ENCODE assay signal across 9 mouse cellular contexts in the genomic region with DNA sequence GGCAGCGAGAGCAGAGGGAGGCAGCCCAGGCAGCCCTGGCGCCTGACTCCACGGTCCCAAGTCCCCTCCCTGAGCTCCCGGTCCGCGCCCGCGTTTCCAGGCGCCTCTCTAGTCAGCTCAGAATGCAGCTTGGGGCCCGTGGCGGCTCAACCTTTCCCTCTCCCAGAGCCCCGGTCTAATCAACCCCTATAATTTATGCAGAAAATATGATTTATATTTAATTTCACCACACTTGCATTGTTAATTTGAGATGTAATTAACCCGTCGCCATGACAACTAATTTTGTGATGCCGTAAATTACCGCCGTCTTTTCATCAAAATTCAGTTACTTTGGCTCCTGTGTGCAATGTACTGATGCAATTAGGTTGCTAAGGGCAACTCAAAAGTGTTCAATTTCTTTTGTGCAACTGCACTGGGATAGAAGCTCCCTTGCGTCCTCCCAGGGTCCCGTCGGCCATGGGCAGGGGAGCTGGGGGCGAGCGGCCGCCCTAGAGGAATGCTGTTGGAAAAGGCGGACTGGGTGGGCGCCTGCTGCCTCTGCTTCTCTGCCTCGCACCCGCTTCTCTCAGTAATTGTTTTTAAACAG. TPM values are rescaled to one million over a fixed set of nuclear protein-coding genes. Genes with fewer than 3 reads are reported as not detected.
A peak's percentile ranks its signal among the peaks of the same experiment; 100 is the strongest.
DNase-seq lines count a peak whose midpoint lies in the region; ATAC-seq lines count a peak whose summit lies in the region.
"Had no signal": no experiment of that assay in that cellular context is flagged by ENCODE, and none has a peak within 500 bp of the region (broad histone marks: within the 10 kb centered on the region; RNA-seq: fewer than 3 reads in every experiment).

No protein-coding gene starts in this region.

- 14% methylated on average over 27 of the region's 27 CpGs for WGBS in heart, embryonic 15.5 days
- under 1% methylated on average over 27 of the region's 27 CpGs for WGBS in forebrain, embryonic 14.5 days

- no peaks in the 10 kb centered on the region for H3K9me3 ChIP-seq in heart, embryonic 15.5 days (replicated peaks)
- H3K9me3 ChIP-seq in forebrain, embryonic 14.5 days (replicated peaks; ENCODE audit: control insufficient read depth, low read length), result no peaks in the 10 kb centered on the region

- DNase-seq in heart, adult 9 months (ENCODE audit: low spot score in 2 of 2), result no peak
- peak; percentile 70 for DNase-seq in MN1 (ENCODE audit: low spot score)
- DNase-seq in forebrain, embryonic 14.5 days (ENCODE audit: low spot score), result peak; percentile 92
- peak; percentile 68 for DNase-seq in mesoderm, embryonic 11.5 days (ENCODE audit: low read depth, low spot score)
- no peak for DNase-seq in ovary, postnatal 14 days (ENCODE audit: low spot score)
- DNase-seq in left cerebral cortex, adult 18-20 months (ENCODE audit: low spot score in 2 of 2), result no peak
- DNase-seq in adrenal gland, postnatal 4 days (ENCODE audit: low spot score in 2 of 2), result no peak

- H3K4me1 ChIP-seq in heart, embryonic 15.5 days (replicated peaks), result peaks cover 63% of the 10 kb centered on the region
- peaks cover 40% of the 10 kb centered on the region for H3K4me1 ChIP-seq in forebrain, embryonic 14.5 days (ENCODE audit: control insufficient read depth, insufficient read depth, low read length)

- H3K9ac ChIP-seq in heart, embryonic 15.5 days, result peak overlapping the region; percentile 43
- peak overlapping the region; percentile 41; the same call in 1 of the 2 replicates for H3K9ac ChIP-seq in forebrain, embryonic 14.5 days (ENCODE audit: low read length)

- peaks cover 24% of the 10 kb centered on the region for H3K27me3 ChIP-seq in heart, embryonic 15.5 days
- H3K27me3 ChIP-seq in forebrain, embryonic 14.5 days (replicated peaks; ENCODE audit: control insufficient read depth, insufficient read depth, low read length), result no peaks in the 10 kb centered on the region

- H3K36me3 ChIP-seq in heart, embryonic 15.5 days, result no peaks in the 10 kb centered on the region
- H3K36me3 ChIP-seq in forebrain, embryonic 14.5 days (ENCODE audit: control insufficient read depth, insufficient read depth, low read length), result no peaks in the 10 kb centered on the region

- ATAC-seq in heart, embryonic 15.5 days (replicated peaks; ENCODE audit: insufficient number of reproducible peaks, insufficient read depth, low FRiP score, low read depth), result peak; percentile 33; the same call in 1 of the 2 replicates
- ATAC-seq in forebrain, embryonic 14.5 days, result peak; percentile 88

- H3K4me2 ChIP-seq in heart, embryonic 15.5 days, result peak overlapping the region; percentile 52
- peak overlapping the region; percentile 55 for H3K4me2 ChIP-seq in forebrain, embryonic 14.5 days (ENCODE audit: low read length)

- peak overlapping the region; percentile 18 for H3K4me3 ChIP-seq in heart, embryonic 15.5 days
- H3K4me3 ChIP-seq in forebrain, embryonic 14.5 days (ENCODE audit: low read depth, low read length), result peak overlapping the region; percentile 16

- peak overlapping the region; percentile 18; the same call in 1 of the 2 replicates for H3K27ac ChIP-seq in heart, embryonic 15.5 days
- H3K27ac ChIP-seq in forebrain, embryonic 14.5 days (ENCODE audit: low read depth, low read length), result peak overlapping the region; percentile 81
- H3K27ac ChIP-seq: macrophage had no signal

RNA-seq across cellular contexts. Expression of a gene that starts 55.8 kb away (rescaled TPM):
- polyA plus RNA-seq in heart, embryonic 15.5 days (2015; fragmentation: Nextera tagmentation; extraction: Ambion mirVana), result 20.7 and 22.6 TPM in 2 replicates
- polyA plus RNA-seq in forebrain, embryonic 14.5 days (2014; fragmentation: Nextera tagmentation; extraction: Ambion mirVana), result 0.57 and 1.1 TPM in 2 replicates
- 1 to 10 TPM; 1.2 to 1.4 TPM for total RNA-seq in left cerebral cortex, adult 18-20 months (2021)
- total RNA-seq in adrenal gland, postnatal 4 days (2021), result 10 to 100 TPM; 10.1 to 15.6 TPM

Comparison
In these comparisons a context has a peak if more than half of its experiments do, and no peak if none do; other contexts are left out.
1. DNase-seq: peak in MN1 (single experiment), forebrain, embryonic 14.5 days (single experiment) and mesoderm, embryonic 11.5 days (single experiment); none in heart, adult 9 months (0 of 2), ovary, postnatal 14 days (single experiment), left cerebral cortex, adult 18-20 months (0 of 2) and adrenal gland, postnatal 4 days (0 of 2).
2. RNA of a gene that starts 55.8 kb away (total RNA-seq): 10.1 to 15.6 TPM in adrenal gland, postnatal 4 days; 1.2 to 1.4 TPM in left cerebral cortex, adult 18-20 months; every median in the first group is over 4 times any median in the second.